Mouse (Mus musculus) NIH3T3 (cell line): ENCODE measurements around the gene Gm3739.
"Not testable (repeated sequence)": the region's sequence is repeated elsewhere in the genome, so short reads cannot be mapped to it uniquely, and the experiment has no call there.

Source experiments
- DNase-seq: peaks from one replicate; pipeline ENCODE4 v3.0.0-alpha.2; 2012; ENCODE audit warnings: low read depth

The Gm3739 gene

DNA sequence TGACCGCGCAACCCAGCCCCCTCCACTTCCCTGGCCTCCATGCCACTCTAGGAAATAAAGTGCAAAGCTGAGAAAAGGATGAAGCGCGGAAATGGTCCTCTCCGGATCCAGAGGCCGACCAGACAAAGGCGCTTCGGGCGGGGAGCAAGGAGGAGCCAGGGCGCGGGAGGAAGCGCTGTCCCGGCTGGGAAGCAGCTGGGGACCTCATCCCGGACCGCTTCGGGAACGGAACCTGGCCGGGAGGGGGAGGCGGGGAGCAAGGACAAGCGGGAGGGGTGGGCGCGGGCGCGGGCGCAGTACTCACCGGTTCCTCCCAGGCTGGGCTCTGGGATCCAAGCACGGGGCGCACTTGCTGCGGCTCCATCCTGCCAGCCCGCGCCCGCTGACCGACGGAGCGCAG lies at the start of gene Gm3739:
Gm3739 (minus strand) TSS at position 389 of the 400 bp plus-strand sequence.
- not testable (repeated sequence) for DNase-seq

DNA sequence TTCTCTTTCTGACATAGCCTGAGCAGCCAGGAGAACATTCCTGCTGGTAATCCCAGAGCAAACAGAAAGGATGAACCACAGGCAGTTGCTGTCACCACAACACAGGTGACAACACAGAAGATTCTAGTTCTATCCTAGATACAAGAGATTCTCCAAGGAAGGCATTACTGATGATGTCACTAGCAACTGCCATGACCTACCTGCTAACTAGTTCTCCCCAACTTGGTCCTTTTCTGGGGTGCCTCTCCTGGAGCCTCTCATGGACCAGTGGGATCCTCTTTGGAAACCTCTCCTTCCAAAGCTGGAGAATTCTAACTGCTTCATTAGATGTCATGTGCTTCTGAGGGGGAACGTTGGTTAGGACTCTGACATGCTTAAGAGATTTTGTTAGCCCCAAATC lies 17.4 kb upstream of the Gm3739 start, which contains the start of gene Gm5797:
Gm5797 (minus strand) TSS at position 101 of the 400 bp plus-strand sequence.
- DNase-seq = not testable (repeated sequence)

DNA sequence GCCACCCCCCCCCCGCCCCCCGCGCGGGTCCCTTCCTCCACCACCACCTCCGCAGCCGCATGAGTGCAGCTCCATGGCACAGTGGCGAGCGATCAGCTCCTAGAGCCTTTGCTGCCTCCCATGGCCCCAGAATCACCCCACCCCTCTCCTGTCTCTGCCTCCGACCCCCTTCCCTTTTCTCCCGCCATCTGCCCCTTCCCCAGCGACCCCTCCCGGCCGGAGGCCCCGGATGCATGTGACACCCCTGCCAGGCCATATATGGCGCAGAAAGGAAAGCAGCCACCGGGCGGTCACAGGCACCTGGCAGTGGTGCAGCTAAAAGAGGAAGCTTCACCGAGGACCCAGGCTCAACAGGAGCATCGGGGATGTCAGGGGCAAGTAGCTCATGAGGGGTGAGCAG lies 244 bp upstream of the Gm3739 start:
- DNase-seq = not testable (repeated sequence)

DNA sequence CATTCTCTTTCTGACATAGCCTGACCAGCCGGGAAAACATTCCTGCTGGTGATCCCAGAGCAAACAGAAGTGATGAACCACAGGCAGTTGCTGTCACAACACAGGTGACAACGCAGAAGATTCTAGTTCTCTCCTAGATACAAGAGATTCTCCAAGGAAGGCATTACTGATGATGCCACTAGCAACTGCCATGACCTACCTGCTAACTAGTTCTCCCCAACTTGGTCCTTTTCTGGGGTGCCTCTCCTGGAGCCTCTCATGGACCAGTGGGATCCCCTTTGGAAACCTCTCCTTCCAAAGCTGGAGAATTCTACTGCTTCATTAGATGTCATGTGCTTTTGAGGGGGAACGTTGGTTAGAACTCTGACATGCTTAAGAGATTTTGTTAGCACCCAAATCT lies 50.2 kb downstream of the Gm3739 start, which contains the start of gene Gm3727:
Gm3727 (minus strand) TSS at position 101 of the 400 bp plus-strand sequence.
- DNase-seq = not testable (repeated sequence)
